Mouse (Mus musculus): ENCODE measurements around the gene Map3k9.

Map3k9 gene

GRCm38 (mm10) chr12:81781105-81781909 is at the start of gene Map3k9:
TSS of gene Map3k9 (minus strand) at chr12:81781175.
- DNase-seq (ENCODE audit: low read depth, low spot score), result peak; percentile 83

DNA sequence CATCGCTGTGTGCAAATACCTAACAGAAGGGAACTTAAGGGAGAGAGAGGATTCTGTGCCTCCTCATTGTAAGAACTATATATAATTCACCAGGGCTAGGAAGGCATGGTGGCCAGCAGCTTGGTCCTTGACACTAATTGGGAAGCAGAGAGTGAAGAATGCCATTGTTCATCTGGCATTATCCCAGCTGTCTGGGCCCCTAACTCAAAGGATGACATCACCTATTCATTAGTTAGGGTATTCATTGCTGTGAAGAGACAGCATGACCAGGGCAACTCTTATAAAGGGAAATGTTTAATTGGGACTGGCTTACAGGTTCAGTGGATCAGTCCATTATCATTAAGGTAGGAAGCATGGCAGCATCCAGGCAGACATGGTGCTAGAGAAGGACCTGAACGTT is 47.4 kb upstream of the Map3k9 start:
- no peak for DNase-seq (ENCODE audit: low read depth, low spot score)

DNA sequence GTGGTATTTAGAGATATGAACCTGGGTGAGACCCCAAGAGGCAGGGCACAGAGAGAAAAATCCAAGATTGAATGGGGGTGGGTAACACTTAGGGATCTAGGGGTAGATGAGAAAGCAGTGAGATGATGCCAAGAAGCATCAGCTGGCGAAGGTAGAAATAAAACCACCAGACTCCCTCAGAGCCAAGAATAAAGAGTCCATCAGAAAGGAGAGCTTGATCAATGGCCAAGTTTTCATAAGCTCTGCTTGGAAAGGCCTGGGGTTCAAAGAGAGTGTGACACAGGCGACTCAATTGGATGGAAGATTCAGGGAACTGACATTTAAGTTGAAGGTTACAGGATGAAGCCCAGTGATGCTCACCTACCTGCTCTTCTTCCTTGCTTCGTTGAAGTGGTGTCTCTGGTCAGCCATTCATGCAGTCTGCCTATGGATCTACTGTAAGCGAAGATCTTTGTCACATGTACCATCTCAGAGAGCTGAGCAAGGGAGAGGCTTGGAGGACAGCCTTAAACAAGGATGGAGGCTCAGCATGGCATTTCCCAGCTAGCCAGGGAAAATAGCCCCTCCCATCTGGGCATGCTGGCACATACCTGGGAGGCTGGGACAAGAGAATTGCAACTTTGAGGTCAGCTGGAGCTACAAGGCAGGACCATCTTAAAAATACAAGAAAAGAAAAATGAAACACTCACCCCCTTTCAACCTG is 42.0 kb upstream of the Map3k9 start:
- no peak for DNase-seq (ENCODE audit: low read depth, low spot score)

GRCm38 (mm10) chr12:81822176-81822575 is 41.2 kb upstream of the Map3k9 start:
- no peak for DNase-seq (ENCODE audit: low read depth, low spot score)

- peak; percentile 71 for DNase-seq (ENCODE audit: low read depth, low spot score)
Measured at GRCm38 (mm10) chr12:81820700-81821099, 39.7 kb upstream of the Map3k9 start.

DNA sequence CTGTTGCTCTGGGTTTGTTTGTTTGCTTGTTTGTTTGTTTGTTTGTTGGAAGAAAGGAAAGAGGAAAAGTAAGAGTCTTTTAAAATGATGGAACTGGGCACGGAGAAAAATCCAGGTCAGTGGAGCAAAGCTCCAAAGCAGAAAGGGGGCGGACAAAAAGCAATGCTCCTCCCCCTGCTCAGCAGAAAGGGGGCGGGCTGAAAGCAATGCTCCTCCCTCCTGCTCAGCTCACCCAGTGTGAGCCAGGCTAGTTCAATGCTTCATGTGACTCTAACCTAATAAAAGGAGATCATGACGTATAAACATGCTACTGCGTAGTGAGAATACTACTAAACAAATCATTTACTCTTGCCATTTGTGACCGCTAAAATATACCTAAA is 36.1 kb upstream of the Map3k9 start:
- no peak for DNase-seq (ENCODE audit: low read depth, low spot score)

GRCm38 (mm10) chr12:81816330-81817125 is 35.6 kb upstream of the Map3k9 start:
- DNase-seq (ENCODE audit: low read depth, low spot score), result no peak

DNA sequence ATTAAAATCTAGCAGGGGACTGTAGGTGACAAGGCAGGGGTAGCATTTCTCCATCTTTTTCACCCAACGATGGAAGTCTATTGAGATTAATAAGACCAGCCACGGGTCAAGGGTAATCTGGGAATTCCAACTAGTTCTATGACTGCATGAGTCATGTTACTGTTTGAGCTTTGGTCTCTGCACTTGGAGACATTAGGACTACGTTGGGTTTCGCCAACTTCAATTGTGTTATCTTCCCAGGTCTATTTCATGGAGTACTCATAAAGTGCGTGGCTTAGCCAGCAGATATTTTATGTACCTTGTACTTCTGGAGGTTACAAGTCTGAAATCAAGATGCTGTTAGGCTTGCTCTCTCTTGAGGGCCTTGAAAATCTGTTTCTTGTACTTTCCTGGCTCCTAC is 33.8 kb upstream of the Map3k9 start:
- DNase-seq (ENCODE audit: low read depth, low spot score), result no peak

- no peak for DNase-seq (ENCODE audit: low read depth, low spot score)
Measured at GRCm38 (mm10) chr12:81810417-81810816, 29.4 kb upstream of the Map3k9 start.

DNA sequence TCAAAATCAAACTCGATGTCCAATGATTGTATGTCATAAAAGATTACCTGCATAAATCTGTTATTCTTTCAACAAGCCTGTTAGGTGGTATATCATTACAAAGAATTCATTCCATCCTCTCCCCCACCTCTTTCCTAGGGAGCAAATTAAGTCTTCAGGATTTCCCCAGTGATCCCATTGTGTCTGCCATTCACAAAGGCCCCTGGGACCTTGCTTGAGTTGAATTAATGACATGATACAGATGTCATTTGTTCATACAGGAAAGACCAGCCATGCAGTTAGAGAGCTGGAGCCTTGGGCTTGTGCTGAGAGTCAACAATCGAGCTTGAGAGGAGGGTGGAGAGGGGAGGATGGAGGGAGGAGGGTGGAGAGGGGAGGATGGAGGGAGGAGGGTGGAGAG is 27.6 kb upstream of the Map3k9 start:
- DNase-seq (ENCODE audit: low read depth, low spot score), result no peak

GRCm38 (mm10) chr12:81807953-81808352 is 27.0 kb upstream of the Map3k9 start:
- DNase-seq (ENCODE audit: low read depth, low spot score), result no peak

- no peak for DNase-seq (ENCODE audit: low read depth, low spot score)
Measured at GRCm38 (mm10) chr12:81807529-81807837, 26.5 kb upstream of the Map3k9 start.

DNA sequence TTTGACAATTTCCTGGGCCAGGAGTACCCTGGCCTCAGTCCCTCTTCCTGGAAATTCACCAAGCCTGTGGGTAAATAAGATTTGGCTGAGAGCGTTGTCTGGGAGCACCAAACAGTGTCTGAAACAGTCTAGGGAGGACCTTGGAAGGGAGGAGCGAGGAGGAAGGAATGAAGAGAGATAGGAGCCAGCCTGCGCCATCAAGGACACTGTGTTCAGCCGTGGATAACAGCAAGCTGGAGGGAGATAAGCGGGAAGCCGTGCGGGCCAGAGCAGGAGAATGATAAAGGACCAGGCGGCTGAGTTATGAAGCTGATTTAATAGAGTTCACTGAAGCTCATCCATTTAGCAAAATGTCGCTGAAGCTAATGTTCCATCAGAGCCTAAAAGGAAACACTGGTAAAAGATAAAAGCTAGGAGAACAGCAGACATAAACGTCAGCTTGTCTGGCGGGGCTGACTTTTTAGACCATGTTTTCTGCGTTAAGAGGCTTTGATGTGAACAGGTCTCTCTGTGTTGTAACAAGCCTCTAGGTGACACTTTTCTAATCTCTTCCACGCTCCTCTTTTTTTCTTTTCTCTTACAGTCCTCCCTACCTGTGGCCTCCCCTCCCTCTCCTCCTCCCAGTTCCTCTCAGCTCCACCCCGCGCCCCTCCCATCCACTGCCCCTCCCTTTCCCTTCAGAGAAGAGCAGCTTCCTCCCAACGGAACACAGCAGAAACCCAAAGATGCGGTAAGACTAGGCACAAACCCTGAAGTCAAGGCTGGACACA is 26.0 kb upstream of the Map3k9 start:
- DNase-seq (ENCODE audit: low read depth, low spot score), result no peak

GRCm38 (mm10) chr12:81806114-81806513 is 25.1 kb upstream of the Map3k9 start:
- no peak for DNase-seq (ENCODE audit: low read depth, low spot score)

DNA sequence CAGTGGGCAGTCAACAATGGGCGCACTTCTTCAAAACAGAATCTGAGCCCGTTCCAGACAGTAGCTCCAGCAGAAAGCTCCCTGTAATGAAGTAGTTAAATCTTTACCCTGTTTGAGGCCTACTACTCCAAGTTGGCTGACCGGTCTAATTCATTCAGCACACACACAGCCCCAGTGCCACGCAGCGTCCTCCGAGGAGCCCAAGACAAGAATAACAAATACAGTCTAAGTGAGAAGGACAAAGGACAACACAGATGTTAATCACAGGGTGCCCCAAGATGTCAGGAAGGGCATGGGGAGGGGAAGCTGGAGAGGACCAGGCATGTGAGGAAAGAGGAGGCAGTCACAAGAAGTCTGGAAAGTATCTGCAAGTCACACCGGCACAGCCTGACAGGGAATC is 22.8 kb upstream of the Map3k9 start:
- no peak for DNase-seq (ENCODE audit: low read depth, low spot score)

DNA sequence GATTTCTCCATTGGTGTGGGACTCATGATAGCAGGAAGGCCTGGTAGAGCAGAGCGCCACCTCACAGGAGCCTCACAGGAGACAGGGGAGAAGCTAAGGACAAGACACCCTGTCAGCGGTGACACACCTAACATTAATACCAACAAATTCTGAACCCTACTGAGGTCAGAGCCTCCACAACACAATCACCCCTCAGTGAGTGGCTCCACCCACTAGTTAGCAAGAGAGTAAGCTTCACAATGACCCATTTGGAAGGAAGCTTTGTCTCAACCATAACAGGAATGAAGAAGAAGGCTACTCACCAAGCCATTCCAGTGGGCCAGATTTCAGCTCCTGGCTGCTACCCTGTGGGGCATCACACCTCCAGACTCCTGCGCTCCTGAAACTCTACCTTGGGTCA is 22.0 kb upstream of the Map3k9 start:
- DNase-seq (ENCODE audit: low read depth, low spot score), result no peak

DNA sequence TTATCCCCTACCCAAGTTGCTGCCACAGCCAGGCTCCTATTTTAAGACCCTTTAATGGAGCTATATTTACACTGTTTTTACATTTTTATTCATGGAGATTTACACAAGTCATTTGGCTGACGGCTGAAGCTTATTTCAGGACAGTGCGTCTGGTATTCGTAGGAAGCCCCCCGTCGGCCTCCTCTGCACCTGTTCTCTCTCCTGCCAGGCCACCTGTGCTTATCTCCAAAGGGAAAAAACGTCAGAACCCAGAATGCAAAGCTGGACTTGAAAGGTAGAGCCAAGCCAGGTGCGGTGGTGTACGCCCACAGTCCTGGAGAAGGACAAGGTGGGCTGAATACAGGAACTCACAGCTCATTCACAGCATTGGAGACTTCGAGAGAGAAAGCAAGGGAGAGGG is 20.2 kb upstream of the Map3k9 start:
- no peak for DNase-seq (ENCODE audit: low read depth, low spot score)

DNA sequence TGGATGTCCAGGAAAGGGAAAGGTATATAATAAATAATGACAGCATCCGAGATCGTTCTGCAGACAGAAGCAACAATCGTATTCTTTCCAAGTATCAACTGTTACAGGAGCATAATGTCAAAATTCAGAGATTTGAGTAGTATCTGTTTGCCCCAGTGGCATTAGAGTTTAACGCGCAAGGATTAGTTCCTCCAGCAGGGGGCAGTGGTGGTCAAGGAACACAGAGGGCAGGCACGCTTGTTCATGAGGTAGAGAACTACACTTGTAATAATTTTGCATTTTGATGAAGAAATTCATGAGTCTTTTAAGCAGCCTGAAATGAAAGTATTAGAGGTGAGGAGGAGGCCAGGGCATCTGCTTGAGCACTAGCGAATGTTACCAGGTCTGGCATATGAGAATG is 15.6 kb upstream of the Map3k9 start:
- no peak for DNase-seq (ENCODE audit: low read depth, low spot score)

GRCm38 (mm10) chr12:81792511-81793218 is 11.7 kb upstream of the Map3k9 start:
- DNase-seq (ENCODE audit: low read depth, low spot score), result no peak

DNA sequence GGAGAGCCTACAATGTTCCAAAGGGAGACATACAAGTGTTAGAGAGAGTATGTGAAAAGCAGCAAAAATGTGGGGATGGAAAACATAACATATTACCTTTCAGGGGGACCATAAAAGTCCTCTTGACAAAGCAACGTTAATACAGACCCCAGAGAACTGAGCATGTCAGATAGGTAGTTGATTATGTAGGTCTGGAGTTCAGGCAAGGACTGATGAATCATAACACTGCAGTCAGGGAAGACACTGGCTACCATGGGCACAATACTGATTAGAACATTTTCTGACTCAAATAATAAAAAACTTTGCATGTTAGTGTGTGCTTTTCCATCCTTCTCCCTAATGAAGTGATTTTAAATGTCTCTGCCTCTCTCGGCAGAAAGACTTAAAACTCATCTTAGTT is 8.5 kb upstream of the Map3k9 start:
- DNase-seq (ENCODE audit: low read depth, low spot score), result no peak

GRCm38 (mm10) chr12:81788672-81789084 is 7.7 kb upstream of the Map3k9 start:
- peak; percentile 68 for DNase-seq (ENCODE audit: low read depth, low spot score)

Data from brain, embryonic 18.5 days (tissue).